Mouse (Mus musculus): Measurements from ENCODE around the gene Rps16.
"Not testable (repeated sequence)": the region's sequence is repeated elsewhere in the genome, so short reads cannot be mapped to it uniquely, and the experiment has no call there.

The Rps16 gene

GRCm38 (mm10) chr7:28375176-28375921 lies 24.9 kb downstream of the Rps16 start:
- DNase-seq, result peak; percentile 93

GRCm38 (mm10) chr7:28376011-28376771 lies 25.7 kb downstream of the Rps16 start:
- DNase-seq, result peak; percentile 95

- DNase-seq, result peak; percentile 65
Measured at GRCm38 (mm10) chr7:28377190-28378065, 27.0 kb downstream of the Rps16 start.

GRCm38 (mm10) chr7:28378066-28378690 lies 27.7 kb downstream of the Rps16 start:
- DNase-seq, result peak; percentile 91

- peak; percentile 97 for DNase-seq
Measured at GRCm38 (mm10) chr7:28378769-28379651, 28.6 kb downstream of the Rps16 start.

- DNase-seq, result peak; percentile 36
Measured at GRCm38 (mm10) chr7:28380237-28381016, 30.0 kb downstream of the Rps16 start, which contains the start of gene Zfp36. TSS of gene Zfp36 (minus strand) at chr7:28380253.

GRCm38 (mm10) chr7:28381017-28381790 lies 30.8 kb downstream of the Rps16 start:
- peak; percentile 78 for DNase-seq

- peak; percentile 94 for DNase-seq
Measured at GRCm38 (mm10) chr7:28381938-28382337, 31.5 kb downstream of the Rps16 start.

GRCm38 (mm10) chr7:28382347-28382951 lies 32.0 kb downstream of the Rps16 start:
- DNase-seq, result peak; percentile 35

GRCm38 (mm10) chr7:28382981-28383396 lies 32.5 kb downstream of the Rps16 start:
- peak; percentile 83 for DNase-seq

GRCm38 (mm10) chr7:28383606-28384005 lies 33.2 kb downstream of the Rps16 start:
- DNase-seq, result no peak

- no peak for DNase-seq
Measured at GRCm38 (mm10) chr7:28384162-28384561, 33.7 kb downstream of the Rps16 start.

GRCm38 (mm10) chr7:28385196-28385595 lies 34.7 kb downstream of the Rps16 start:
- no peak for DNase-seq

GRCm38 (mm10) chr7:28386007-28386406 lies 35.6 kb downstream of the Rps16 start:
- DNase-seq, result peak; percentile 36

- DNase-seq, result peak; percentile 89
Measured at GRCm38 (mm10) chr7:28386462-28386861, 36.0 kb downstream of the Rps16 start.

- not testable (repeated sequence) for DNase-seq
Measured at GRCm38 (mm10) chr7:28386877-28387276, 36.4 kb downstream of the Rps16 start.

- not testable (repeated sequence) for DNase-seq
Measured at GRCm38 (mm10) chr7:28387384-28387783, 36.9 kb downstream of the Rps16 start.

GRCm38 (mm10) chr7:28390331-28390730 lies 39.9 kb downstream of the Rps16 start:
- DNase-seq, result no peak
